Mouse (Mus musculus): ENCODE results near the gene Abcc2. TPM values are rescaled to one million over a fixed set of nuclear protein-coding genes. Genes with fewer than 3 reads are reported as not detected.

The Abcc2 gene
- total RNA-seq, 2 experiments from 2014 or later, result 3.2 to 5.3 TPM

GRCm38 (mm10) chr19:43847056-43847455 lies 65.1 kb downstream of the Abcc2 start:
- ATAC-seq (replicated peaks; ENCODE audit: poor library complexity, severe bottlenecking), result no peak

- no peak for ATAC-seq (replicated peaks; ENCODE audit: poor library complexity, severe bottlenecking)
These were observed 66.0 kb downstream of the Abcc2 start for GRCm38 (mm10) chr19:43847966-43848365.

- no peak for ATAC-seq (replicated peaks; ENCODE audit: poor library complexity, severe bottlenecking)
These were observed 68.0 kb downstream of the Abcc2 start for GRCm38 (mm10) chr19:43850026-43850425.

GRCm38 (mm10) chr19:43851996-43852630 lies 70.1 kb downstream of the Abcc2 start:
- ATAC-seq (replicated peaks; ENCODE audit: poor library complexity, severe bottlenecking), result peak; percentile 74

GRCm38 (mm10) chr19:43852837-43853545 lies 71.0 kb downstream of the Abcc2 start:
- no peak for ATAC-seq (replicated peaks; ENCODE audit: poor library complexity, severe bottlenecking)

- 0 out of 2 replicates have a peak, but pooled peaks have one; percentile 20 for ATAC-seq (replicated peaks; ENCODE audit: poor library complexity, severe bottlenecking)
These were observed 75.4 kb downstream of the Abcc2 start for GRCm38 (mm10) chr19:43857347-43857746.

GRCm38 (mm10) chr19:43870418-43870817 lies 88.4 kb downstream of the Abcc2 start:
- no peak for ATAC-seq (replicated peaks; ENCODE audit: poor library complexity, severe bottlenecking)

- no peak for ATAC-seq (replicated peaks; ENCODE audit: poor library complexity, severe bottlenecking)
These were observed 92.4 kb downstream of the Abcc2 start for GRCm38 (mm10) chr19:43874351-43874750.

- ATAC-seq (replicated peaks; ENCODE audit: poor library complexity, severe bottlenecking), result no peak
These were observed 94.0 kb downstream of the Abcc2 start for GRCm38 (mm10) chr19:43875996-43876395.

GRCm38 (mm10) chr19:43877364-43877763 lies 95.4 kb downstream of the Abcc2 start:
- ATAC-seq (replicated peaks; ENCODE audit: poor library complexity, severe bottlenecking), result no peak

- ATAC-seq (replicated peaks; ENCODE audit: poor library complexity, severe bottlenecking), result no peak
These were observed 96.4 kb downstream of the Abcc2 start for GRCm38 (mm10) chr19:43878111-43879092.

- peak; percentile 55 for ATAC-seq (replicated peaks; ENCODE audit: poor library complexity, severe bottlenecking)
These were observed 97.6 kb downstream of the Abcc2 start for GRCm38 (mm10) chr19:43879401-43880212.

- 0 out of 2 replicates have a peak, but pooled peaks have one; percentile 26 for ATAC-seq (replicated peaks; ENCODE audit: poor library complexity, severe bottlenecking)
These were observed 98.4 kb downstream of the Abcc2 start for GRCm38 (mm10) chr19:43880420-43880819.

GRCm38 (mm10) chr19:43881615-43882014 lies 99.6 kb downstream of the Abcc2 start:
- ATAC-seq (replicated peaks; ENCODE audit: poor library complexity, severe bottlenecking), result no peak

GRCm38 (mm10) chr19:43882895-43883573 lies 101.0 kb downstream of the Abcc2 start:
- ATAC-seq (replicated peaks; ENCODE audit: poor library complexity, severe bottlenecking), result no peak

- ATAC-seq (replicated peaks; ENCODE audit: poor library complexity, severe bottlenecking), result peak; percentile 71
These were observed 102.9 kb downstream of the Abcc2 start for GRCm38 (mm10) chr19:43884668-43885498.

GRCm38 (mm10) chr19:43886371-43887099 lies 104.5 kb downstream of the Abcc2 start:
- ATAC-seq (replicated peaks; ENCODE audit: poor library complexity, severe bottlenecking), result no peak

- no peak for ATAC-seq (replicated peaks; ENCODE audit: poor library complexity, severe bottlenecking)
These were observed 105.2 kb downstream of the Abcc2 start for GRCm38 (mm10) chr19:43887242-43887641.
